Mouse (Mus musculus): Measurements from ENCODE around the gene Mrps18b. TPM values are rescaled to one million over a fixed set of nuclear protein-coding genes. Genes with fewer than 3 reads are reported as not detected.

Mrps18b gene
- 69.2 TPM for total RNA-seq (2023)

GRCm38 (mm10) chr17:35916297-35917142 lies at the start of gene Mrps18b, which contains the start of gene Ppp1r10:
Mrps18b (minus strand) TSS chr17:35916389.
Ppp1r10 (plus strand) TSS chr17:35916434.

DNA sequence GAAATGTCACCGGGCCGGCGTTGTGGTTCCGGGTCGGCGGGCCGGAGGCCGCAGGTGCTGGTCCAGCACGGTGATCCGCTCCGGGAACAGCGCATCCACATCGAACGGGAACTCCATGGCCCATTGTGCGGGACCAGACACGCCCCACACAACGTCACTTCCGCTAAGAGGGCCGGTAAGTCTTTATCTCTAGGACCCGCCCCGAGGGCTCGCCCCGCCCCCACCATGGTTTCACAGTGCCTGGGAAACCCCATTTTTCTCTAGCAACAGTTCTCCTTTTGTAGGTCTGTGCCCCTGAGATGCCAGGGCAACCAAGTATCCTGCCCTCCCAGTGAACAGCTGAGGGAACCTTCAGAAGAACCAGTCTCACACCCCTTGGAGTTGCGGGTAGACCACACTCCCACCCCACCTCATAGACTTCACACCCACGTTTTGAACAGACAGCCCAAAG lies 6.2 kb downstream of the Mrps18b start, which contains the start of gene Atat1:
TSS of gene Atat1 (minus strand) at position 157 of the 451 bp plus-strand sequence.

GRCm38 (mm10) chr17:35896781-35897643 lies 19.2 kb downstream of the Mrps18b start, which contains the start of gene 2310061I04Rik:
2310061I04Rik (minus strand) TSS chr17:35897431.

DNA sequence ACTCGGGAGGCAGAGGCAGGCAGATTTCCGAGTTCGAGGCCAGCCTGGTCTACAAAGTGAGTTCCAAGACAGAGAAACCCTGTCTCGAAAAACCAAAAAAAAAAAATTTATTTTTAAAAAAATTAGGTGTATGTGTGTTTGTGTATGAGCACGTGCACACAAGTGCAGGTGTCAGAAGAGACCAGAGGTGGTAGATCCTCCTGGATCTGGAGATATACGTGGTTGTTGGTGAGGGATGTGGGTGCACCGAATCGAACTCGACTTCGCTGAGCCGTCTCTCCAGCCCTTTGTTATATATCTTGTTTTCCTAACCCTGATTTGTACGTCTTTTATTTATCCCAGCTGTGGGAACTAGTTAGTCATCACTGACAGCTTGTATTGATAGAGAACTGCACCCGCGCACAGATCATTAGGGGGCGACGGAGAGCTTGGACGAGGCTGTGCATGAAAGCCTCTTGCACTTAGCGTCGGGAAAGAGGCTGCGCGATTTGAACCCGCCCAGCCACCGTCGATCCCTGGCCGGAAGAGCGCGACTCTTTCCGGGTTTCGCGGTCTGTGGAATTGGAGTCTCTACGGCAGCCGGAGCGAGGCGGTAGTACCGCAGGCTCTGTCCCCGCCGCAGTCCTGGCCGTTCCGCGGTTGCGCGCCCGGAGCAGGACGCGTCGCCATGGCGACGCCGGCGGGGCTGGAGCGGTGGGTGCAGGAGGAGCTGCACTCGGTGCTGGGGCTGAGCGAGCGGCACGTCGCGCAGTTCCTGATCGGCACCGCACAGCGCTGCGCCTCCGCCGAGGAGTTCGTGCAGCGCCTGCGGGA lies 36.7 kb downstream of the Mrps18b start, which contains the start of gene Dhx16:
TSS of gene Dhx16 (plus strand) at position 575 of the 813 bp plus-strand sequence.

DNA sequence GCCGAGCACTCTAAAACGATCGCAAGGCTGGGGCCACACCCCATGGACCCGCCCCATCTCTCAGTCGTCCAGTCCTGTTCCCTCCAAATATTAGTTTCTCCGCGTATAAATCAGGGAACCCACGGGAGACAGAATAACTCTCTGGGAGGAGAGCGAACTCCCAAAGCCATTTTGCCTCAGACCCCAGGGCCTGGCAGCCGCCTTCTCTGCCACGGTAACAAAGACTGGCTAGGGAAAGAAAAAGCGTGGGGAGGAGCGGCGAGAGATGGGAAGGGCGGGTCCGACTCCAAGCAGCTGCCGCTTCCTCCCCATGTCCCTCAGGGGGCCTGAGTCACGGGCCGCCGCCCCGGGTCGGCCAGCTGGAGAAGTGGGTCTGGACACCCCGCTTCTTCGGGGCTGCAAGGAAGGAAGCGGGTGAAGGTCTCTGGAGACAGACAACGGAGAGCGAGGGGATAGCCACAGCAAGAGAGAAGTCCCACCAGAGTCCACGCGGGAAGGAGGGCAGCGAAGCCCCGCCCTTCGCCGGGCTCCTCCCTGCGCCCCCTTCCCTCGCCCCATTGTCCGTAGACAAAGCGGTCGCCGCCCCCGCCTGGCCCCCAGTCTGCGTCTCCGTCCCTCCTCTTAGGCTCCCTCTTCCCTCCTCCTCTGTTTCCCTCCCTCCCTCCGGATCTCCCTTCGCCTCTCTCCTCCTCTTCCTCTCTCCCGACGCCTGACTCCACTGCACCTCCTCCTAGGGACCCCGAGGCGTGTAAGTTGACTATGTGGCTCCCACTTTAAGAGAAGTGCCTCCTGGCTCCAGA lies 50.5 kb downstream of the Mrps18b start, which contains the start of gene Ppp1r18:
TSS of gene Ppp1r18 (plus strand) at position 113 of the 800 bp plus-strand sequence.

GRCm38 (mm10) chr17:35861198-35861857 lies 54.9 kb downstream of the Mrps18b start, which contains the start of gene Nrm:
Nrm (plus strand) TSS chr17:35861318.

Other genes starting within 250 kb of the Mrps18b start
- gene Vars2, start 248.8 kb downstream of the Mrps18b start, total RNA-seq (2023) = 33.4 TPM
- 10.5 TPM for gene Gtf2h4, start 242.7 kb downstream of the Mrps18b start, total RNA-seq (2023)
- 11.4 TPM for gene Ddr1, start 211.8 kb downstream of the Mrps18b start, total RNA-seq (2023)
- 2.2 TPM for gene Ier3, start 94.7 kb downstream of the Mrps18b start, total RNA-seq (2023)
- gene Flot1, start 93.2 kb downstream of the Mrps18b start, total RNA-seq (2023) = 30.4 TPM
- 454 TPM for gene Tubb5, start 78.1 kb downstream of the Mrps18b start, total RNA-seq (2023)
- gene Mdc1, start 74.9 kb downstream of the Mrps18b start, total RNA-seq (2023) = 59.9 TPM
- 20.2 TPM for gene Nrm, start 55.1 kb downstream of the Mrps18b start, total RNA-seq (2023)
- 210 TPM for gene Ppp1r18, start 50.8 kb downstream of the Mrps18b start, total RNA-seq (2023)
- gene Dhx16, start 36.6 kb downstream of the Mrps18b start, total RNA-seq (2023) = 91.4 TPM
- gene 2310061I04Rik, start 19.0 kb downstream of the Mrps18b start, total RNA-seq (2023) = 24.5 TPM
- 8.4 TPM for gene Atat1, start 6.3 kb downstream of the Mrps18b start, total RNA-seq (2023)
- gene Ppp1r10, start within 50 bp of the Mrps18b start, total RNA-seq (2023) = 129 TPM
- 136 TPM for gene Abcf1, start 53.4 kb upstream of the Mrps18b start, total RNA-seq (2023)
- 64.9 TPM for gene Gnl1, start 63.5 kb upstream of the Mrps18b start, total RNA-seq (2023)
- gene Prr3, start 63.8 kb upstream of the Mrps18b start, total RNA-seq (2023) = 61.8 TPM
- gene H2-T24, start 104.2 kb upstream of the Mrps18b start, total RNA-seq (2023) = 23.7 TPM
- 257 TPM for gene H2-T23, start 116.5 kb upstream of the Mrps18b start, total RNA-seq (2023)
- 190 TPM for gene H2-T22, start 126.4 kb upstream of the Mrps18b start, total RNA-seq (2023)
- 1.1 TPM for gene Gm6034, start 126.6 kb upstream of the Mrps18b start, total RNA-seq (2023)
- 70.7 TPM for gene Gm11127, start 142.0 kb upstream of the Mrps18b start, total RNA-seq (2023)
- gene Gm19684, start 205.3 kb upstream of the Mrps18b start, total RNA-seq (2023) = 9.2 TPM
- gene Gm7030, start 213.0 kb upstream of the Mrps18b start, total RNA-seq (2023) = 10.3 TPM

All from CD4-positive naive resting alpha-beta T cell, adult 76 days (primary cell).